Mouse (Mus musculus) right cerebral cortex, adult 18-20 months (tissue): Measurements from ENCODE around the gene Nol8.

Experiments used
- DNase-seq: peaks from one replicate; pipeline ENCODE4 v3.0.0; 2022; ENCODE audit warnings: mixed read lengths

Nol8 gene

DNA sequence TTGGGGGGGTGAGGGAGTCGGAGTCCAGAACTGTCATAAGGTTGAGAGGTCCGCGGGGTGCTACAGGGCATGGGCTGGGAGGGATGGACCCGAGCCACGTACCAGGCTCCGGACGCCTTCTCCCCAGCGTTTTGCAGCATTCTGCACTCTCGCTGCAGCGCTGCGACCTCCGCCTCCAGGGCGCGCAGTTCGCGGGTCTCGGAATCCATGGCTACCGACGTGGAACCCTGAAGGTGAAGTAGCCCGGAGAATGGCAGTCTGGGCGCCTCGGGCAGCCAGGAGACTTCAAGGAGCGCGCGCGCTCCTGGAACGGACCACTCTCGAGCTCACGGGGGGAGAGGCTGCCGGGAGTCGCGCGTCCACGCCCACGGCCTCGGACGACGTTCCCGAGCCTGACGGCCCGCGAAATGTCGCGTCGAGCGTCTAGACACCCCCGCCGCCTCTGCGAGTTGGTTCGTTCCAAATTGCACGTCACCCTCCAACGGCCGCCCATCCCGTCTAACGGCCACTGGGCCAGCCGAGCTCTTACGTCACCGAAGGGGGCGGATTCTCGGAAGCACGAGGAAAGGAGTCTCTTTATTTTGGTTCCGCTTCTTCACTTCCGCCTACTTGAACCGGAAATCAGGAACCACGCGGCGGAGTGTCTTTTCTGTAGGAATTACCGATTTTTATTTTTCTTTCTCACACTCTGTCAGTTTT lies at the start of gene Nol8, which contains the start of gene Cenpp:
Gene Nol8, plus strand, starts transcription at position 598 of the 699 bp plus-strand sequence.
Gene Cenpp, minus strand, starts transcription at position 305 of the 699 bp plus-strand sequence.
- peak; percentile 99 for DNase-seq

DNA sequence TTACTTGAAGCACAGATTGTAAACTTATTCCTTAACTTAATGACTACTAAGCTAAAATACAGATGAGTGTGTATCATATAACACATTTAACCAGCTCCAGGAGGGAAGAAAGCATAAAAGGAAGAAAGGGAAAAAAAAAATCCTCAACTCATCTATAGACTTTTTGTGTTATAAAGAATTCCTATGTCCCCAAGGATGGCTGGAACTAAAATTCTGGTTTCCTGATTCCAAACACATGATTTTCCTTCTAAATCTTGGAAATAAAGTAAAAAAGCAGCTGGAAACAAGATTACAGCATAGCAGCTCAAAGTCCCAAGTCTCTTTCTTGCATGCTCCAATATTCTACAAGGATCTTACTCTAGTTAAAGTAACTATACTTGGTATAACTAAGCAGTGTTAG lies 49.3 kb upstream of the Nol8 start:
- no peak for DNase-seq

DNA sequence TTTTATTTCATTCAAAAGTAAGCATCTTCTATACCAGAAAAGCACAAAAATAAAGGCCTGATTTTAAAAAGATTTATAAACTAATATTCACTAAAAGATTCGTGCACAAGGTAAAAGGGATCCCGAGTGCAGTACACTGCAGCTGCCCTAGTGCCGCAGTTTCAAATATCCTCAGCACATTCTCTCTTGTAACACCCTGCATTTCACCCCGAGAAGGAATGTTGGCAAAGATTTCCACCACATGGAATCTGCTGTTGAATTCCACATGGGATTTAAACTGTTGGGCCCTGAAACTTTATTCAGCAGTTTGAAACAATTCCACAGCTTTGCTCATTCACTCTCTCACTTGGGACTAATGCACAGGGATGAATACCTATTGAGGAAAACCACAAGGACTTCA lies 45.2 kb upstream of the Nol8 start, which contains the start of gene Ogn:
Gene Ogn, plus strand, starts transcription at position 333 of the 400 bp plus-strand sequence.
- DNase-seq: no peak

DNA sequence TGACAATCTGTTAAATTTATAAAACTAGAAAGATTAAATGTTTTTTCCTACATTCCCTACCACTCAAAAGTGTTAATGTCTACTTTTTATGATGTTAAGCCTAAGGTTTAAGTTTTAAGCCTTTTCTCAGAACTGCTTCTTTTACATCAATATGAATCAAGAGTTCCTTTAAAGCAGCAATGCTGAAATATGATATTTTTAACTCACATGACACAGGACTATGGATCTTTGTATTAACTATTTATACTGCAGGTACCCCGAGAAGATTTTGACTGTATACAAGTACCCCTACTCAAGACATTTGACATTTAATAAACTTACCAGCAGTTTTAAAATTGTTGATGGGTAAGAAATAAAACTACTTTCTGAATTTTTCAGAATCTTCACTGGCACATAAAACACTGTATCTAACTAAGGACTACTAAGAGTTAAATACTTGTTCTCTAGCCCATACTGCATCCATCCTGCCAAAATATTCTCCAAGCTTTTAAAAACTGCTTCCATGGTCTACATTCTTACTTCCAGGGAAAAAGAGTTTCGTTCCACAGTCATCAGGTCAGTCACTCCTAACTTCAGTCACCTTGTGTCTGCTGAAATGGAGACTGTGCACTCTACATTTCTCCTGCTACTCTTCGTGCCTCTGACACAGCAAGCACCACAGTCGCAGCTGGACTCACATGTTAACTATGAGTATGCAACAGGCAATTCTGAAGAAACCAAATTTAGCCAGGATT lies 44.1 kb upstream of the Nol8 start:
- DNase-seq: no peak

DNA sequence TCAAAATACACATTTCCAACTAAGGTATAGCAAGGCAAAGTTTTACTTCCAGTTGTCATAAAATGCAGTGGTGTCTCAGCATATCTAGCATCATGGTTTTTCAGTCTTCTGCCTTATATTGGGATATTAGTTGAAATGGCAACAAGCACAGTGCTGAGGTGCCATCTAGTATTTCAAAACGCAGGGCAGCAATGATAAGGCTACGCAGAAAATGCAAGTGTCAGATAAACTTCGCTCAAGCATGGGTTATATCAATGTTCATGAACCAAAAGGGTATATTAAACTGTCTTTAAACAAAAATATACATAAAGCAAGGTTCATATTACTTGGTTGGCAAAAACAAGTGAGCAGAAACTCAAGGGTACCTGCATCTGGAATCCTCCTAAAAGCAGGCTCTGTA lies 35.9 kb upstream of the Nol8 start:
- no peak for DNase-seq

DNA sequence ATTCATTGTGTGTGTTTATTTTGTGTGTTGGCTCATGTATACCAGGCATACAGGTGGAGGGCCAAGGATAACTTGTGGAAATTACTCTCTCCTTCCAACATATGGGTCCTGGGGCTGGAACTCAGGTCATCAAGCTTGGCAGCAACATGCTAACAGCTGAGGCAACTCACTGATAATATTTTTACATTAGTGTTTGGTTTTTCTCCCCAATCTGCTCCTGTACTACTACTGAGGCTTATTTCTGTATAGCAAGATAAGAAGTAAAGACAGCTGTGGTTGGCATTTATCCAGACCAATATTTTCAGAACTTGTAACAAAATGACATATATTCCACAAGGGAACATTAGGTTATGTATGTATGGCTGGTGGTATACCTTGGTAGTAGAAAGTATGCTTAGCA lies 34.5 kb upstream of the Nol8 start:
- no peak for DNase-seq

DNA sequence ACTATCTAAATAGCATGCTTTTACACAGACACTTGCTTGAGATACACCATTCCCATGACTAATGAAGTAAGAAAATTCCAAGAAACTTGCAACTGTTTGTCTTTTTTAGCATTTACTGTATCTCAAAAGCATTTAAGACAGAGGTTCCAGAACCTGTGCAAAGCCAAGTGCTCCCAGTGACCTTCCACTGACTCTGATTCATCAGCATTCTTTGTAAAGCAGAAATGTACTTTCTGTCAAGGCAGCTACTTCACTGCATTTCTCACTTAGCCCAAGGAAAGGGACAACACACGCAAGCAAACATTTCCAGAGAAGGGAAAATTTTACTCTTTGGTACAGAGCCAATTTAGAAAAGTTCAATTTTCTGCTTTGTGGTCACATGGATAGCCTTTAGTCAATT lies 29.7 kb upstream of the Nol8 start:
- no peak for DNase-seq

DNA sequence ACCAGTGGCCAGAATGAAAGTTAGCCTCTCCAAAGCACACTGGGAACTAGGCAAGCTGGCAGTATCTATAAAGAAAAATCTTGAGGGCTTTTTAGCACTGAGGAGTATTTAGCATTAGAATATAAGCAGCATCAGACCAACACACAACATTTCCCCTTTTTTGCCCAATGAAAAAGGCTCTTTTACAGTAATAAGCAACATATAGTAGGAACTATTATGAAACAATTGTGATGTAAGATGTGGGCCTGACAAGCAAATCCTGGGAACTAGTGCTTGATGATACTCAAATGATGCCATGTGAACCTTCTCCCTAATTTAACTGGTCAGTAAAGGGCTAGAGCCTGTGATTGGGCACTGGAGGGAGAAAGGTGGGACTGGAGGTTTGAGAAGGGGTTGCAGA lies 24.7 kb upstream of the Nol8 start:
- DNase-seq: no peak

DNA sequence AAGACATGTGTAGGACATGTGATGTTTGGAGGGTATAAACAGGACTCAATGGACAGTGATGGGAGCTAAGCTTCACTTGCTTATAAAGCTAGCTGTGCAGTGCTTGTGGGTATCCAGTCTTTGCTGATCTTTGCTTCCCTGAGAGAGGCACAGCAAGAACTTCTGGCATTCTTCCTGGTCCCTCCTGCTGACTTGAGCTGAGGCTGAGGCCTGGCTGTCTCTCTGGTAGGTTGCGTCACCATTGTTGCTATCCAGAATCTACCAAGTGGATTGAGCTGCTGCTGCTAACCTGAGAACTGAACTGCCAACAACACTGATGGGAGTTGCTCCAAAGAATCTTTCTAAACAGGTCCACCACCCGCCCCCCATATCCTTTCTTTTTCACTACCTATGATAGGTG lies 23.8 kb upstream of the Nol8 start:
- DNase-seq: no peak

DNA sequence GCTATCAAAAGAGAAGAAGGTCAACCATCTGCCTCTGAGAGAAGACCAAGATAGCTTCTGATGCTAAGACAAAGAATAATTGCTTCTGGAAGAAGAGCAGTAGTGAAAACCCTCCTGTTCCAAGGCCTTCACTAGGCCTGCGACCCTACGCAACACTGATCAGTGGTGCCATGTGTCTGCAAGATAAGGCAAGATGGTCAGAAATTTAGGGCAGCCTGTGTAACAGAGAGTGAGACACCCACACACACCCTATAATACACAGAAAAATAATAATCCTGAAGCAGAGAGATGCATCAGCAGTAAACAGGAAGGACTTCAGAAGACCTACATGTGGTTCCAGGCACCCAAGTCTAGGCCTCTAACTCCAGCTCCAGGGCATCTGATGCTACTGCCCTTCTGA lies 12.9 kb upstream of the Nol8 start:
- DNase-seq: no peak

DNA sequence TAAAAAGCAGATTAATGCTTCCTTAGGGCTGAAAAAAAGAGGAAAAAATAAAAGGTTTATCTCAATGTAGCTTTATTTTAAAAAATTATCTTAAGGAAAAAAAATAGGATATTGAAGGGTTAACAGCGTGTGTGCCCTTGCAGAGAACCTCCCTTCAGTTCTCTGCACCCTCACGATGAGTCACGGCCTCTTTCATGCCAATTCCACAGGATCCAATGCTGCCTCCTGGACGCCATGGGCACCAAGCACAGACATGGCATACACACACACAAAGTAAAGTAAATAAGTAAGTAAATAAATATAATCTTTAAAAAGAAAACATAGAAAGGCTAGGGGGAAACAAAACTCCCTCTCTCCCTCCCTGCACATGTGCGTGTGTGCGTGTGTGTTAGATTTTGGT lies 10.2 kb upstream of the Nol8 start:
- no peak for DNase-seq

DNA sequence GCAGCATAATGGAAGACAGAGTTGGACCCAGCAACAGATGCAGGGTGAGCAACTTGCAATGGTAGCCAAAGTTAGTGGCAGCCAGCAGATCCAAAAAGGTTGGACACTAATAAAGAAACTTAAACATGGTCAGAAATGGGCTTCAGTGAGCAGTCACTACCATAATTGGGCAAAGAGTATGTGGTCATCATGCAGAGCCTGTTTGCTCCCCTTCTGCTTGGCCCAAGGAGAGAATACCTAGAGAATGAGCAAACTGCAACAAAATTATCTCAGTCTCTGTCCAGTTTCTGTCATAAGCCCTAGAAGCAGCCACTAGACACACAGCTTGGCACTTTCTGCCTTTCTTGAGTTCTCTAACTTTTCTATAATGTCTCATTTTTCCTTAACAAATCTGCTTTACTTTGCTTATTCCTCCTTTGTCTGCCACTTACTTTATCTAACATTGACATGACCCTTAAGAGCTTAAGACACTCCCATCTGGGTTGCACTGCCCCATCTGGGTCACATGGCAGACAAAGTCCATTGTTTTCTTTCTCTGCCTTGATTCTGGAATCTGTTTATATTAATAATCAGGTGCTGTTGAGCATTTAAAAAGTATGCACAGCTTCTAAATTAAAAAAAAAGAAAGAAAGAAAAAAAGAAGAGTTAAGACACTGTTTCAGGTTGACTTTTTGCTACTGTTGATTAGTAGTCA lies 9.1 kb upstream of the Nol8 start:
- no peak for DNase-seq

DNA sequence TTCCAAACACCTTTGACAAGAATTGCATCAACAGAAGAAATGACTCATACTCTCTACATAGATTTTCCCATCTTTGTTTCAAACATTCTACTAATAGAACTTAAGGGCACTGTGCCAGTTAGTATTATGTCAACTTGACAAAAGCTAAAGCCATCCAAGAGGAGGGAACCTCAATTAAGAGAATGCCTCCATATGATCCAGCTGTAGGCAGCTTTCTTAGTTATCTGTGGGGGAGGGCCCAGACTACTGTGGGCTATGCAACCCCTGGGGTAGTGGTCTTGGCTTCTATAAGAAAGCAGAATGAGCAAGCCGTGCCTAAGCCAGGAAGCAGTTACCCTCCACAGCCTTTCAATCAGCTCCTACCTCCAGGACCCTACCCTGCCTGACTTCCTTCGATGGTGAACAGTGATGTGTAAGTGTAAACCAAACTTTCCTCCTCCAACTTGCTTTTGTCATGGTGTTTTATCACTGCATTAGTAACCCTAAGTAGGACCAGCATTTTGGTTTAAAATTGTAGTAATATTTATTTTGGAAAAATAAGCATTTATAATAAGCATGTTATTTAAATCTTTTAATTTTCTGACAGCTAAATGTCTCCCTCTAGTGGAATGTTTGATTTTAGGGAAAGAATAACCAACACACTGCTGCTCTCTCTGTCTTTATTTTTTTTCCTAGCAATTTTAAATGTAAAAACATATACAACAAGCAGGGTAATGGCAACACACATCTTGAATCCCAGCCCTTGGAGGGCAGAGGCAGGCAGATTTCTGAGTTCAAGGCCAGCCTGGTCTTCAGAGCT lies 7.9 kb upstream of the Nol8 start:
- DNase-seq: peak; percentile 7

DNA sequence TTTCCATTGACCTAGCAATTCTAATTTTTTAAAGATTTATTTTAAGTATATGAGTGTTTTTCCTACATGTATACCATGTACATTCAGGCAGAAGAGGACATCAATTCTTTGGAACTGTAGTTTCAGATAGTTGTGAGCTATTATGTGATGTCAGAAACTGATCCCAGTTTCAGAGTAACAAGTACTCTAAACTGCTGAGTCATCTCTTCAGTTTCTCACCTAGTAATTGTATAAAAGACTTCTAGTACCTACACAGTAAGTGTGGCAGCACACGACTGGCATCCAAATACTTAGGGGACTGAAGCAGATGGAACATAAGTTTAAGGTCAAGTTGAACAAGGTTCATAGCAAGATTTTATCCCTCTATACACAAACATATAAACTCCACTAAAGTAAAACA lies 6.9 kb upstream of the Nol8 start:
- DNase-seq: no peak

DNA sequence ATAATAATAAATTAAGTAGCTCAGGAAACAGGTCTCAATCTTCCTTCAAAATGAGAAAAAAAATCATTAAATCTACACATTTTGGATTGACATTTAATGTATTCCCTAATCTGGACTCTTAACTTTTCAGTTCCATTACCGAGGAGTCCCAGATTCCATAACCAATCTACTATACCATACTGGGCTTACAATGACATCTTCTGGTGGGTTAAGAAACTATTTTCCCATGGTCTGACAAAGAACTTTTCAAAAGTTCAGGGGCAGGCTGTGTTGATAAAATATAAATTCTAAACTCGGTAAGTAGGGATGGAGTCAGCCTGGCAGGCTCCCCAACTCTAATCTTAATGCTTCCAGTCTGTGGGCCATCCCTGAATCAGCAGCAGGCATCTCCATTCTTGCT lies 1.7 kb upstream of the Nol8 start:
- no peak for DNase-seq

DNA sequence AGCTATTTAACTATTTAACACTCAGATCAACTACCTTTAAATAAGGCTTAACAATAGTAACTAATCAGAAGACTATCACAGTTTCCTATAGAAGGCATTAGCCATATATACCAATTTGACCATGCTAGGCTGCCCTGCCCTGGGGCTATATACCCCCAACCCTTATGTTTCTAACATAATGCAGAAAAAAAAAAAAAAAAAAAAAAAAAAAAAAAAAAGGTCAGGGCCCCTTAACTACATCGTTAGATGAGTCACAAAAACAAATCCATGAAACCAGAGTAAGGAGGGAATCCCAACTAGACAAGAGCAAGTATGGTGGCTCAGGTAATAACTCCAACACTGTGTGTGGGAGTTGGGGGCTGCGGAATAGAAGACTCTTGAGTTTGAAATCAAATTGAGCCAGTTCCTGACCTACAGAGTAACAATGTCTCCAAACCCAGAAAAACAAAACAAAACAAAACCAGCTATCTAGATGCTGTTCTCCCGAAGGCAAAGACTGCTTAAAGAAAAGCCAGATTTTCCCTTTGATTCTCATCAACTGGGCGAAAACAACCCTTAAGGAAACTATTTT lies 1.0 kb upstream of the Nol8 start:
- no peak for DNase-seq

DNA sequence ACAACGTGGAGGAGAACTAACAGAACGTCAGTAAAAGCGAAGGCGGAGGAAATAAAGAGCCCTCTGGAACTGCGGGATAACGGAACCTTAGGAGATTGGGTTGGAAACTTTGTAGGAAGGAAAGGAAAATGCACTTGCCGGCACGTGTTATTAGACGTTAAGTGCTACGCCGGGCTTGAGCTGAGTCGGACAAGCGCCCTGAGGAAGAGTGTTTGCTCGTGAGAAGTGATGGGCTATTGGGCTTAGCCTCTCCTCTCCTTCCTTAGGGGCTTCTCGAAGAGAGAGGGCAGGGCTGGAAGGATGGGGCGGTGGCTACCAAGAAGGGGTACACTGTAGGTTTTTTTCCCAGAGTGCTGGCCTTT lies 283 bp downstream of the Nol8 start:
- DNase-seq: no peak

DNA sequence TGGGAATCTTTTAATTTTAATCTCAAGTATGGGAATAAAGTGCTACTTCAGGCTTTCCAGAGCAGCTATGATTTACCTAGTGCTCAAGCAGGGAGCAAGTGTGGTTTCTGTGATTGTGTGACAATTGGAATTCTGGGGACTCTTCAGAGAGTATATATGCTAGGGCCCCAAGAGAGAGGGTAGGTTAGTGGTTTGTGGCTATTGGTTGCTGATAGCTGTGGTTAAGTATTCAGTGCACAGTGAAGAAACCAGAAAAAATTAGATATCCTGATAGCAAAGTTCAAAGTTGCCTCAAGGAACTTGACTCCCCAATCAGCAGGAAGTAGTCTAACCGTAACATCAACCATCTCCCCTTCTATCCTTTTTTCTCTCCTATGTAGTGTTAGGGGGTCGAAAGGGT lies 24.9 kb downstream of the Nol8 start:
- no peak for DNase-seq

DNA sequence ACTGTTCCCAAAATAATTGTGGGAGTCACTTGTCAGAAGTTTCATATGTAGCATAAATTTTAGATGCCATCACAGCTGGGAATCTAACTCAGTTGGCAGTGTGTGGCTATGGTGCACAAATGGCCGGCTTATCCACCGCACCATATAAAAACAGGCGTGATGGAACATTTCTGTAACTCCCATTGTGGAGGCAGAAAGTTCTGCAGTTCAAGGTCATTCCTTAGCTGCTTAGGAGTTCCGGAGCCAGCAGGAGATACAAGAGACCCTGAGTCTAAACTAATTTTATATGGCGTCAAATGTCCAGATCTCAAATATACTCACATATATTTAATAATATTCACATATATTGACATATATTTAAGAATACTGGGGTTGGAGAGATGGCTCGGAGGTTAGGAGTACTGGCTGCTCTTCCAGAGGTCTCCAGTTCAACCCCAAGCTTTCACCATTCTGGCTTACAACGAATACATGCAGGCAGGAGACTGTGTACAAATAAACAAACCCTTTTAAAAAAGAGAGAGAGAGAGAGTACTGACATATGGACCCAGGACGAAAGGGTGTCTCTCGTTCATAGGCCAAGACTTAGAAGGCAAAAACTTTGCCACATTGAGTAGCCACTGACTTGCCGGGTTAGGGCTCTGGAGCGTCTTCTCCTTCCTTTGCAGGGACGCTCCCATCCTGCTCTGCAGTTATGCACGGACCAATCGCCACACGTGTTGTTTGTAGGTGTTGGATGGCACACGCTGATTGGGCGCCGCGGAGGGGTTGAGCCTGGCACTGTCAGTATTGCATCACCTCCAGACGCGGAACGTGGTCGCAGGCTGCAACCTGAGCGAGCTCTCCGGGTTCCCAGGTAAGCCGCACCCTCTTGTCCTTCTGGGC lies 28.7 kb downstream of the Nol8 start, which contains the start of gene Iars:
Gene Iars, plus strand, starts transcription at position 750 of the 882 bp plus-strand sequence.
- peak; percentile 99 for DNase-seq

DNA sequence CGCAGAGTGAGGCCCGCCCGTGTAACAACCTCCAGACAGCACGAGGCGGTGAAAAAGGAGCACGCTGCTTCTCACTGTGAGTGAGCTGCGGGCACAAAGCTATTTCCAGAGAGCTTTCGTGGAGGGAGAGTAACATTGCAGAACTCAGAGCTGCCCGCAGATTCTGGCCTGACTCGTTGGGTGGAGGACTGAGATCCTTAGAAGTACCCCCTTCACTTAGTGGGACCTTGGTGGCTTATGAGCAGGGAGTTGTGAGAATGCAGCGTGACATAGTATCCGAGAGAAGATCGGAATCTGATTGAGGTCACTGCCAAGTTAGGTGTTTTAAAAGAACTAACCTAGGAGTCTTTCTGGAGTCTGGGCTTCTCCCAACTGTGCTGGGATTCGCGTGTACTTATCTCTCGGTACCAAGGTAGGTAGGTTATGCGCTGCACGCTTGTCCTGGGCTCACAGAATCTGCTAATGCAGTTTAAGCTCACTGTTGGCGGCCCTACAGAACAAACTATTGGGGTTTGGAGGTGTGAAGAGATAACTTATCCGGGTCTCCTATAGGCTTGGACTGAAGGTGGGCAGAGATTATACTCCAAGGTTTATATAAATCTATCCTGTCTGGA lies 29.5 kb downstream of the Nol8 start:
- DNase-seq: peak; percentile 3

DNA sequence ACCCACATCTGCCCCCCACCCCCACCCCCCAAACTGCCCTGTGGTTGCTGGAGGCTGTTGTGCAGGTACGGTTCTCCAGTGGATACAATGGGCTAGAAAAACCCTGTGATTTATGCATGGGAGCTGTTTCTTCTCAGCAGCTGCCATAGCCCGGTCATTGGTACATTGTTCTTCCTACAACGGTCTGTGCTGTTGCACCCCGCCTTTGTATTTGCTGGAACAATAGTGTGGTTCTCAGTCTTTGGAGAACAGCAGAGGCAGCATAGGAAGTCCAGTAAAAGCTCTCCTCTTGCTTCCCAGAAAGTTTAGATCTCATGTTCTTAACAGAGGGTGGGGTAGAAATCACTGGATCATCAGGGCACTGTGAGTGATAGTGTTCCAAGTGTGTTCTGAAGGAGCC lies 31.4 kb downstream of the Nol8 start:
- peak; percentile 5 for DNase-seq
